Mouse (Mus musculus): ENCODE results near the gene Nup62. TPM values are rescaled to one million over a fixed set of nuclear protein-coding genes. Genes with fewer than 3 reads are reported as not detected.
"Not testable (repeated sequence)": the region's sequence is repeated elsewhere in the genome, so short reads cannot be mapped to it uniquely, and the experiment has no call there.

The Nup62 gene
- total and polyA plus RNA-seq, 3 experiments = 94.9 to 157 (median 96.5) TPM

DNA sequence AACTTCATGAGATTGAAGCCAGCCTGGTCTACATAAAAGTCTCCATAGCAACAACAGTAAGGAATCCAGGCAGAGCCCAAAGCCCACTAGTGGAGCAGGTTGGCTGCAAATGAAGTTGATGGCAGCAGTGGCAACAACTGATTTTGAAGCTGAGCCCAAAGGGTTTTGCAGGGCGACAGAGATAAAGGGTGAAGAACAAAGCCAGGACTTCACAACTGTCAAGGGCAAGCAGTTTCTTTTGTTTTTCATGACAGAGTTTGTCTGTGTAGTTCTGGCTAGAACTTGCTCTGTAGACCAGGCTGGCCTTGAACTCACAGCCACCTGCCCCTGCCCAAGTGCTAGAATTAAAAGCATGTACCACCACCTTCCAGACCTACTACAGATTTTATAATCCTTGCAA lies 55.3 kb downstream of the Nup62 start:
- Histone ChIP-seq H3K4me3 (ENCODE audit: low read depth, low read length) (no peak overlapping the region), H3K9me3 (replicated peaks) (no peaks in the 10 kb centered on the region), H3K4me1 (ENCODE audit: insufficient read depth, low read depth, low read length) (peaks cover 36% of the 10 kb centered on the region), H3K27me3 (ENCODE audit: insufficient read depth, low read length) (no peaks in the 10 kb centered on the region), H3K36me3 (replicated peaks) (peaks cover 26% of the 10 kb centered on the region)
- ATAC-seq (ENCODE audit: extremely low read depth, insufficient number of reproducible peaks, low FRiP score, poor library complexity, severe bottlenecking) (no peak), DNase-seq (ENCODE audit: low spot score) (no peak)
- TF ChIP-seq CTCF (IDR thresholded peaks at IDR 0.05; ENCODE audit: low read depth, low read length) = no peak
- TF ChIP-seq TAL1 (conservative IDR thresholded peaks at IDR 0.05; ENCODE audit: low read depth, low read length) = no peak
- TF ChIP-seq GATA2 (IDR thresholded peaks at IDR 0.05; ENCODE audit: borderline replicate concordance, low read depth, low read length) = no peak
- no peak for TF ChIP-seq POLR2AphosphoS5 (IDR thresholded peaks at IDR 0.05; ENCODE audit: insufficient replicate concordance, low read depth, low read length)
- no peak for TF ChIP-seq GATA1 (IDR thresholded peaks at IDR 0.05; ENCODE audit: borderline replicate concordance, low read length)

DNA sequence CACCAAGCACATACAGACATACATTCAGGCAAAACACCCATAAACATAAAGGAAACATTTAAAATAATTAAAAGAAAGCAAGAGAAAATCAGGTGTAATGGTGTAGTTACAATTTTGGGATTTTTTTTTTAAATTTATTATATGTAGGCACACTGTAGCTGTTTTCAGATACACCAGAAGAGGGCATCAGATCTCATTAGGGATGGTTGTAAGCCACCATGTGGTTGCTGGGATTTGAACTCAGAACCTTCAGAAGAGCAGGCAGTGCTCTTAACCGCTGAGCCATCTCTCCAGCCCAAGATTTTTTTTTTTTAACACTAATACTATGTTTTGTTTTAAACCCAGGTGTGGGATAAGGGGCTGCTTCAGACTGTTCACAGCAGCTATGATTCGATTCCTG lies 55.9 kb downstream of the Nup62 start:
- Histone ChIP-seq H3K4me1 (ENCODE audit: insufficient read depth, low read depth, low read length) (peaks cover 34% of the 10 kb centered on the region), H3K36me3 (replicated peaks) (peaks cover 24% of the 10 kb centered on the region)
- not testable (repeated sequence) for H3K27me3 ChIP-seq (ENCODE audit: insufficient read depth, low read length); DNase-seq (ENCODE audit: low spot score); H3K4me3 ChIP-seq (ENCODE audit: low read depth, low read length); H3K9me3 ChIP-seq (replicated peaks); ATAC-seq (ENCODE audit: extremely low read depth, insufficient number of reproducible peaks, low FRiP score, poor library complexity, severe bottlenecking)

DNA sequence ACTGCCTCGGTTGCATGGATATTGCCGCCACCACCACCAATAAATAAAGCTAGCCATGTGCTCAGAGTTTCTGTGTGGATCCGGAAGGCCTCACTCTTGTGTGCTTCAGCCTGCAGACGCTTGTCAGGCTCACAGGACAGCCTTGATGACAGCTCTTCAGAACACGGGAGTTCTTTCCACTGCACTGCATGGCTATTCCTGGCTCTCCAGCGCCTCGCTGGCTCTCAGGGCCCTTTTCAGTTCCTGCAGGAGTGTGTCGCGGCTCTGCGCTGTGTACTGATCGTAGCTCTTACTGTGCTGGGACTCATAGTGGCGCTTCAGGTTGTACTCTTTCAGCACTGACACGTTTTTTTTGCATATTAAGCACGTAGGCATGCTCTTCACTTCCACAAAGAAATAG lies 61.9 kb downstream of the Nup62 start:
- Histone ChIP-seq H3K36me3 (replicated peaks) (peaks cover 73% of the 10 kb centered on the region), H3K4me1 (ENCODE audit: insufficient read depth, low read depth, low read length) (peaks cover 11% of the 10 kb centered on the region), H3K9me3 (replicated peaks) (no peaks in the 10 kb centered on the region), H3K4me3 (ENCODE audit: low read depth, low read length) (no peak overlapping the region), H3K27me3 (ENCODE audit: insufficient read depth, low read length) (no peaks in the 10 kb centered on the region)
- DNase-seq (ENCODE audit: low spot score) (no peak), ATAC-seq (ENCODE audit: extremely low read depth, insufficient number of reproducible peaks, low FRiP score, poor library complexity, severe bottlenecking) (no peak)
- no peak for TF ChIP-seq CTCF (IDR thresholded peaks at IDR 0.05; ENCODE audit: low read depth, low read length)
- no peak for TF ChIP-seq GATA2 (IDR thresholded peaks at IDR 0.05; ENCODE audit: borderline replicate concordance, low read depth, low read length)
- no peak for TF ChIP-seq POLR2AphosphoS5 (IDR thresholded peaks at IDR 0.05; ENCODE audit: insufficient replicate concordance, low read depth, low read length)
- no peak for TF ChIP-seq TAL1 (conservative IDR thresholded peaks at IDR 0.05; ENCODE audit: low read depth, low read length)
- TF ChIP-seq GATA1 (IDR thresholded peaks at IDR 0.05; ENCODE audit: borderline replicate concordance, low read length) = no peak

Other genes starting within 250 kb of the Nup62 start
Only the 20 nearest of the 25 such genes appear.
- gene Myh14, start 145.2 kb upstream of the Nup62 start, total RNA-seq (2014; fragmentation: Nextera tagmentation) = not detected in 2 replicates
- gene Myh14, start 145.2 kb upstream of the Nup62 start, total RNA-seq (2017) = not detected in 2 replicates
- gene Myh14, start 145.2 kb upstream of the Nup62 start, polyA plus RNA-seq (2012) = not detected in 2 replicates
- not detected in 2 replicates for gene Izumo2, start 107.3 kb upstream of the Nup62 start, total RNA-seq (2014; fragmentation: Nextera tagmentation)
- not detected in 2 replicates for gene Izumo2, start 107.3 kb upstream of the Nup62 start, total RNA-seq (2017)
- gene Izumo2, start 107.3 kb upstream of the Nup62 start, polyA plus RNA-seq (2012) = not detected in 2 replicates
- gene Vrk3, start 67.7 kb upstream of the Nup62 start, total RNA-seq (2014; fragmentation: Nextera tagmentation) = 44.9 and 48.7 TPM in 2 replicates
- 48.8 and 49.0 TPM in 2 replicates for gene Vrk3, start 67.7 kb upstream of the Nup62 start, total RNA-seq (2017)
- gene Vrk3, start 67.7 kb upstream of the Nup62 start, polyA plus RNA-seq (2012) = 72.0 and 82.5 TPM in 2 replicates
- 3.9 and 4.1 TPM in 2 replicates for gene Zfp473, start 65.0 kb upstream of the Nup62 start, total RNA-seq (2014; fragmentation: Nextera tagmentation)
- 4.0 and 4.5 TPM in 2 replicates for gene Zfp473, start 65.0 kb upstream of the Nup62 start, total RNA-seq (2017)
- gene Zfp473, start 65.0 kb upstream of the Nup62 start, polyA plus RNA-seq (2012) = 0.14 and 0.33 TPM in 2 replicates
- gene Il4i1, start 299 bp downstream of the Nup62 start, total RNA-seq (2014; fragmentation: Nextera tagmentation) = 4.2 and 14.4 TPM in 2 replicates
- 1.3 and 2.4 TPM in 2 replicates for gene Il4i1, start 299 bp downstream of the Nup62 start, total RNA-seq (2017)
- gene Il4i1, start 299 bp downstream of the Nup62 start, polyA plus RNA-seq (2012) = 3.1 and 3.2 TPM in 2 replicates
- 37.7 and 58.5 TPM in 2 replicates for gene Atf5, start 570 bp downstream of the Nup62 start, total RNA-seq (2014; fragmentation: Nextera tagmentation)
- 5.2 and 8.6 TPM in 2 replicates for gene Atf5, start 570 bp downstream of the Nup62 start, total RNA-seq (2017)
- 282 and 396 TPM in 2 replicates for gene Atf5, start 570 bp downstream of the Nup62 start, polyA plus RNA-seq (2012)
- 13.3 and 14.4 TPM in 2 replicates for gene Akt1s1, start 32.9 kb downstream of the Nup62 start, total RNA-seq (2014; fragmentation: Nextera tagmentation)
- 23.7 and 32.5 TPM in 2 replicates for gene Akt1s1, start 32.9 kb downstream of the Nup62 start, total RNA-seq (2017)
- gene Akt1s1, start 32.9 kb downstream of the Nup62 start, polyA plus RNA-seq (2012) = 290 and 566 TPM in 2 replicates
- gene Tbc1d17, start 33.0 kb downstream of the Nup62 start, total RNA-seq (2014; fragmentation: Nextera tagmentation) = 32.3 and 33.5 TPM in 2 replicates
- gene Tbc1d17, start 33.0 kb downstream of the Nup62 start, total RNA-seq (2017) = 25.7 and 33.5 TPM in 2 replicates
- 65.4 and 75.7 TPM in 2 replicates for gene Tbc1d17, start 33.0 kb downstream of the Nup62 start, polyA plus RNA-seq (2012)
- gene Pnkp, start 41.1 kb downstream of the Nup62 start, total RNA-seq (2014; fragmentation: Nextera tagmentation) = 20.5 and 35.8 TPM in 2 replicates
- 28.2 and 36.2 TPM in 2 replicates for gene Pnkp, start 41.1 kb downstream of the Nup62 start, total RNA-seq (2017)
- 33.0 and 35.9 TPM in 2 replicates for gene Pnkp, start 41.1 kb downstream of the Nup62 start, polyA plus RNA-seq (2012)
- 65.9 and 75.4 TPM in 2 replicates for gene Ptov1, start 53.7 kb downstream of the Nup62 start, total RNA-seq (2014; fragmentation: Nextera tagmentation)
- gene Ptov1, start 53.7 kb downstream of the Nup62 start, total RNA-seq (2017) = 27.2 and 33.2 TPM in 2 replicates
- gene Ptov1, start 53.7 kb downstream of the Nup62 start, polyA plus RNA-seq (2012) = 145 and 150 TPM in 2 replicates
- gene Med25, start 76.6 kb downstream of the Nup62 start, total RNA-seq (2014; fragmentation: Nextera tagmentation) = 77.5 and 96.6 TPM in 2 replicates
- gene Med25, start 76.6 kb downstream of the Nup62 start, total RNA-seq (2017) = 14.0 and 16.5 TPM in 2 replicates
- gene Med25, start 76.6 kb downstream of the Nup62 start, polyA plus RNA-seq (2012) = 367 and 482 TPM in 2 replicates
- gene Fuz, start 80.0 kb downstream of the Nup62 start, total RNA-seq (2014; fragmentation: Nextera tagmentation) = 13.6 and 17.8 TPM in 2 replicates
- 16.8 and 19.0 TPM in 2 replicates for gene Fuz, start 80.0 kb downstream of the Nup62 start, total RNA-seq (2017)
- 37.5 and 49.0 TPM in 2 replicates for gene Fuz, start 80.0 kb downstream of the Nup62 start, polyA plus RNA-seq (2012)
- gene Ap2a1, start 113.4 kb downstream of the Nup62 start, total RNA-seq (2014; fragmentation: Nextera tagmentation) = 68.8 and 98.0 TPM in 2 replicates
- gene Ap2a1, start 113.4 kb downstream of the Nup62 start, total RNA-seq (2017) = 19.8 and 30.8 TPM in 2 replicates
- 92.1 and 98.8 TPM in 2 replicates for gene Ap2a1, start 113.4 kb downstream of the Nup62 start, polyA plus RNA-seq (2012)
- not detected in 2 replicates for gene Tsks, start 127.1 kb downstream of the Nup62 start, total RNA-seq (2014; fragmentation: Nextera tagmentation)
- not detected in 2 replicates for gene Tsks, start 127.1 kb downstream of the Nup62 start, total RNA-seq (2017)
- gene Tsks, start 127.1 kb downstream of the Nup62 start, polyA plus RNA-seq (2012) = 0.29 and 0.44 TPM in 2 replicates
- gene Cpt1c, start 158.8 kb downstream of the Nup62 start, total RNA-seq (2014; fragmentation: Nextera tagmentation) = 0.53 and 2.4 TPM in 2 replicates
- 0.11 and 0.23 TPM in 2 replicates for gene Cpt1c, start 158.8 kb downstream of the Nup62 start, total RNA-seq (2017)
- 0.28 and 0.33 TPM in 2 replicates for gene Cpt1c, start 158.8 kb downstream of the Nup62 start, polyA plus RNA-seq (2012)
- 165 and 169 TPM in 2 replicates for gene Prmt1, start 170.5 kb downstream of the Nup62 start, total RNA-seq (2014; fragmentation: Nextera tagmentation)
- gene Prmt1, start 170.5 kb downstream of the Nup62 start, total RNA-seq (2017) = 97.2 and 113 TPM in 2 replicates
- 89.5 and 105 TPM in 2 replicates for gene Prmt1, start 170.5 kb downstream of the Nup62 start, polyA plus RNA-seq (2012)
- gene Irf3, start 181.6 kb downstream of the Nup62 start, total RNA-seq (2014; fragmentation: Nextera tagmentation) = 129 and 135 TPM in 2 replicates
- gene Irf3, start 181.6 kb downstream of the Nup62 start, total RNA-seq (2017) = 107 and 135 TPM in 2 replicates
- gene Irf3, start 181.6 kb downstream of the Nup62 start, polyA plus RNA-seq (2012) = 65.6 and 87.1 TPM in 2 replicates
- 11.1 and 13.9 TPM in 2 replicates for gene Bcl2l12, start 182.6 kb downstream of the Nup62 start, total RNA-seq (2014; fragmentation: Nextera tagmentation)
- gene Bcl2l12, start 182.6 kb downstream of the Nup62 start, total RNA-seq (2017) = 15.6 and 20.4 TPM in 2 replicates
- 65.9 and 74.6 TPM in 2 replicates for gene Bcl2l12, start 182.6 kb downstream of the Nup62 start, polyA plus RNA-seq (2012)
- gene Scaf1, start 200.3 kb downstream of the Nup62 start, total RNA-seq (2014; fragmentation: Nextera tagmentation) = 66.0 and 111 TPM in 2 replicates
- 11.3 and 13.5 TPM in 2 replicates for gene Scaf1, start 200.3 kb downstream of the Nup62 start, total RNA-seq (2017)
- gene Scaf1, start 200.3 kb downstream of the Nup62 start, polyA plus RNA-seq (2012) = 203 and 244 TPM in 2 replicates
- 16.3 and 22.1 TPM in 2 replicates for gene Rras, start 201.9 kb downstream of the Nup62 start, total RNA-seq (2014; fragmentation: Nextera tagmentation)
- 3.1 and 3.2 TPM in 2 replicates for gene Rras, start 201.9 kb downstream of the Nup62 start, total RNA-seq (2017)
- gene Rras, start 201.9 kb downstream of the Nup62 start, polyA plus RNA-seq (2012) = 5.6 and 6.9 TPM in 2 replicates